Mouse (Mus musculus) megakaryocyte, embryonic 14.5 days (primary cell): ENCODE data around the gene 9330182L06Rik. TPM values are rescaled to one million over a fixed set of nuclear protein-coding genes. Genes with fewer than 3 reads are reported as not detected.
A peak's percentile ranks its signal among the peaks of the same experiment; 100 is the strongest.

Source experiments
- H3K27me3 ChIP-seq: replicated peaks from 2 replicates; pipeline ENCODE3; 2012; ENCODE audit warnings: inconsistent platforms
- H3K36me3 ChIP-seq: replicated peaks from 2 replicates; pipeline ENCODE3; 2012; ENCODE audit warnings: low read length, inconsistent platforms, mixed read lengths
- H3K4me1 ChIP-seq: 2 replicates; pipeline ENCODE4 v1.6.1; 2012; ENCODE audit warnings: inconsistent platforms
- H3K4me3 ChIP-seq: replicated peaks from 2 replicates; pipeline ENCODE3; 2012; ENCODE audit warnings: moderate library complexity, mild to moderate bottlenecking, inconsistent platforms
- H3K9me3 ChIP-seq: 2 replicates; pipeline ENCODE4 v1.6.1; 2012; ENCODE audit warnings: inconsistent platforms
- FLI1 ChIP-seq: IDR thresholded peaks from 2 replicates; pipeline ENCODE4 v1.6.1; 2012; ENCODE audit warnings: low read length, inconsistent platforms, mixed read lengths
- GATA1 ChIP-seq: IDR thresholded peaks from 3 replicates; pipeline ENCODE4 v1.6.1; 2012; ENCODE audit warnings: mixed read lengths, low read length, inconsistent platforms, borderline replicate concordance
- polyA plus RNA-seq: library from polyadenylated mRNA; stranded (reverse); fragments of >175 nt; gene quantifications from 2 replicates; pipeline ENCODE4 v1.2.3, GENCODE M21; 2012; ENCODE audit warnings: low replicate concordance; ENCODE audit not compliant: insufficient read depth

The 9330182L06Rik gene
- polyA plus RNA-seq, 1 experiment = 0.09 TPM

GRCm38 (mm10) chr5:9358076-9358475 is 92.2 kb downstream of the 9330182L06Rik start:
- TF ChIP-seq FLI1 (no peak), GATA1 (no peak)
- no peaks in the 10 kb centered on the region for H3K36me3 ChIP-seq
- no peak overlapping the region for H3K4me3 ChIP-seq
- peaks cover 6% of the 10 kb centered on the region; the same call in 1 of the 2 replicates for H3K9me3 ChIP-seq
- H3K4me1 ChIP-seq = peaks cover 24% of the 10 kb centered on the region
- no peaks in the 10 kb centered on the region for H3K27me3 ChIP-seq

- no peak for TF ChIP-seq FLI1
- no peak for TF ChIP-seq GATA1
- Histone ChIP-seq H3K4me1 (peaks cover 32% of the 10 kb centered on the region), H3K4me3 (no peak overlapping the region), H3K36me3 (no peaks in the 10 kb centered on the region), H3K27me3 (no peaks in the 10 kb centered on the region), H3K9me3 (no peaks in the 10 kb centered on the region)
Measured at GRCm38 (mm10) chr5:9361982-9362661, 96.2 kb downstream of the 9330182L06Rik start.

DNA sequence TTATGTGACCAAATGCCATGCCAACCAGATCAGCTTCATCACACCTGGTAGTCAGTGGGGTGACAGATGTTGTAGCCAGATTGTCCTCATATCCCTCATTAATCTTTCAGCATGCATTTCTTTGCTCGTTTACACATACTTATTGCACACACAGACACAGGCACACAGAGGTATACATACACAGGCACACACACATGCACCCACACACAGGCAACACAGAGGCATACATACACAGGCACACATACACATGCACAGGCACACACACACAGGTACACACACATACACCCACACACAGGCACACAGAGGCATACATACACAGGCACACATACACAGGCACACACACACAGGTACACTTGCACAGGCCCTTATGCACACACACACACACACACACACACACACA is 99.0 kb downstream of the 9330182L06Rik start:
- Histone ChIP-seq H3K9me3 (no peaks in the 10 kb centered on the region), H3K4me3 (peak overlapping the region; percentile 76), H3K36me3 (no peaks in the 10 kb centered on the region), H3K4me1 (peaks cover 35% of the 10 kb centered on the region), H3K27me3 (no peaks in the 10 kb centered on the region)
- TF ChIP-seq GATA1 = no peak
- no peak for TF ChIP-seq FLI1

DNA sequence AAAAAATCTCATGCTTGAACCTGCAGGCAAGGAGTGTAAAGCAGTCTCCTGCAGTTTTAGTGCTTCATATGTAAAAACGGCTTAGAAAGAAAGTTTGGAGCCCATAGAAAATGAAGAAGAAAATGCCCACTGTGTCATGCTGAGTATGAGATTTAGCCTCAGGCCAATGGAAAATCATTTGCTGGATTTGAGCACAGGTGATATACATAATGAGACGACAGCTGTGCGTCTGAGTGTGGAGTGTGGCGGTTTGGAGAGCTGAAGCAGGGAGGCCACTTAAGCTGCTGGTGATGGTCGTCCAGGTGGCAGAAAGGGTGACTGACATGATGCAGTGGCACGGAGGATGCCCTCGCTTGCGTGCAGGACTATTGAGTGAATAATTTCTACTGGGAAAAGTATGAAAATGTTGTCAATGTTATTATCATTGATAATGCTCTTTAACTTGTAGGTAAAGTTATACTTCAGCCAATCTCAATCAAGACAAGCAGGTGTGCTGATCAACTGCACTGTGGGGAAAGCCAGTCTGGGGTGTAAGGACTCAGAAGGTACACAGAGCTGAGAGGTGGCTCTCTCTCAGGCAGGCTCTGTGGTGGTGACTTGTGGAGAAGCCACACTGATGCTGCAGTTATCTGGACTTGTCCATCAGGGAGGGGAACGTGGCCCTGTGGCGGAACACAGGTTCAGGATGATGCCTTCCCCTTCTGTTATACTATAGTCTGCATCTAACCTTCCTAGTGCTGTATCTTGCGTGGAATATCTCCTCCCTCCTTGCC is 102.2 kb downstream of the 9330182L06Rik start:
- Histone ChIP-seq H3K4me1 (peaks cover 15% of the 10 kb centered on the region), H3K4me3 (no peak overlapping the region), H3K9me3 (no peaks in the 10 kb centered on the region), H3K36me3 (no peaks in the 10 kb centered on the region), H3K27me3 (no peaks in the 10 kb centered on the region)
- TF ChIP-seq GATA1 (no peak), FLI1 (no peak)

- TF ChIP-seq FLI1 = no peak
- no peak for TF ChIP-seq GATA1
- peaks cover 7% of the 10 kb centered on the region; the same call in 1 of the 2 replicates for H3K4me1 ChIP-seq
- no peaks in the 10 kb centered on the region for H3K36me3 ChIP-seq
- H3K4me3 ChIP-seq = no peak overlapping the region
- no peaks in the 10 kb centered on the region for H3K27me3 ChIP-seq
- H3K9me3 ChIP-seq = no peaks in the 10 kb centered on the region
Measured at GRCm38 (mm10) chr5:9371127-9371526, 105.2 kb downstream of the 9330182L06Rik start.

DNA sequence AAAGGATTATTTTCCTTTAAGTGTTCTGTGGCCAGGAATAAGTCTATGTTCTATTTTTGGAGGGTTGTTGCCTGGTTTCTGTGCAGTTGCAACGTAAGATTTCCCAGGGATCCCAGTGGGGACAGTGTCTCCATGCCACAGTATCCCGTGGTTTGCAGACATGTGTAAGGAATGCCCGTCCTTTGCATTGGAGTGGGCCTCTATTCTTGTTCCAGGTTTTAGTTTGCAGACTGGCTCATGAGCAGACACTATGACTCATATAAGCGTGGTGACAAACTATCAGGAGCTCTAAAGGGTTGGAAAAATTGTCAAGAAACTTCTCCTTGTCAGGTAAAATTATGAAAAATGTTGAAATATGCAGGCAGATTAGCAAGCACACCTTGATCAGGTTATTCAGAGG is 107.4 kb downstream of the 9330182L06Rik start:
- Histone ChIP-seq H3K36me3 (no peaks in the 10 kb centered on the region), H3K4me1 (peaks cover 2% of the 10 kb centered on the region; the same call in 1 of the 2 replicates), H3K4me3 (no peak overlapping the region), H3K9me3 (no peaks in the 10 kb centered on the region), H3K27me3 (no peaks in the 10 kb centered on the region)
- TF ChIP-seq FLI1 (no peak), GATA1 (no peak)

- TF ChIP-seq GATA1 = no peak
- no peak for TF ChIP-seq FLI1
- no peaks in the 10 kb centered on the region for H3K9me3 ChIP-seq
- H3K4me1 ChIP-seq = peaks cover 15% of the 10 kb centered on the region; the same call in 1 of the 2 replicates
Measured at GRCm38 (mm10) chr5:9389968-9390367, 124.0 kb downstream of the 9330182L06Rik start.

DNA sequence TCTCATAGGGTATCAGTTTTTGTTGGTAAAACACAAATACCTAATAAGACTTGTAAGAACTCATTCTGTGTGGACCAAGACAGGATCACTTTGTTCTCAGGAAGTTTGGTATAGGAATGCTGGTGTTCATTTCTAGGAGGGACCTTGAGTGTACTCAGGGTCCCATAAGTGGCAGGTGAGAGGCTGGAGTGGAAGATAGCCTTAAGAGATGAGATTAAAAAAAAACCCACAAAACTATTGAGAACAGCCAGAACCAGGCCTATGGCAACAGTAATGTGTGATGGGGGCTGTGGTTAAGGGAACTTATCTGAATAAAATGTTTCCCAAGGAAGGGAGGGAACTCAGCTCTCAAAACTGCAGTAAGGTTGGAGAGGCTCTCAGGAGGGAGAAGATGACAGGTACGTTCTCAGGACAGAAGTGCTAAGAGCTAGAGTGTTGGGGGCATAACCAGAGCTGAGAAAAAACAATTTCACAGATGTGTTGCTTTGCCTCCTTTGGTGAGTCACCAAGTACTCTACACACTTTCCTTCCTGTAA is 126.0 kb downstream of the 9330182L06Rik start:
- Histone ChIP-seq H3K4me1 (peaks cover 15% of the 10 kb centered on the region; the same call in 1 of the 2 replicates), H3K27me3 (no peaks in the 10 kb centered on the region), H3K4me3 (no peak overlapping the region), H3K36me3 (no peaks in the 10 kb centered on the region), H3K9me3 (no peaks in the 10 kb centered on the region)
- TF ChIP-seq GATA1 (no peak), FLI1 (no peak)

More at GRCm38 (mm10) chr5:9389968-9390367, 124.0 kb downstream of the 9330182L06Rik start:
- Histone ChIP-seq H3K27me3 (no peaks in the 10 kb centered on the region), H3K4me3 (no peak overlapping the region), H3K36me3 (no peaks in the 10 kb centered on the region)

DNA sequence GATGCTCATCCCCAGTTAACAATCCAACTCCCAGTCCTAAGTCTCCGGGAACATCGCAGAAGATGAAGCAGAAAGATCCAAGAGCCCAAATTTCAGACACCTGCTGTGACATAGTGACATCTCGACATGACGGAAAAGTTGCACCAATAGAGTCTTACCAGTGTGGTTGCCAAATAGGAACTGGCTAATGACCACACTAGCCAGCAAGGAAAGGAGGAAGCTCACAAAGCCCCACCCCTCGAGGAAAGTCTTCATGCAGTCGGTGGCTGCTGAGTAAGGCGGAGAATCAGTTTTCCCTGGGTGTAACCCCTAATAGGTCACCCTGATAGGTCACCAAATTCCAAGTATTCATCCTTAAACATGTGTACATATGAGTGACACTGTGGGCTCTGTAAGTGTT is 151.2 kb downstream of the 9330182L06Rik start:
- TF ChIP-seq FLI1 (no peak), GATA1 (no peak)
- no peaks in the 10 kb centered on the region for H3K9me3 ChIP-seq
- no peak overlapping the region for H3K4me3 ChIP-seq
- no peaks in the 10 kb centered on the region for H3K27me3 ChIP-seq
- H3K36me3 ChIP-seq = no peaks in the 10 kb centered on the region
- no peaks in the 10 kb centered on the region for H3K4me1 ChIP-seq

DNA sequence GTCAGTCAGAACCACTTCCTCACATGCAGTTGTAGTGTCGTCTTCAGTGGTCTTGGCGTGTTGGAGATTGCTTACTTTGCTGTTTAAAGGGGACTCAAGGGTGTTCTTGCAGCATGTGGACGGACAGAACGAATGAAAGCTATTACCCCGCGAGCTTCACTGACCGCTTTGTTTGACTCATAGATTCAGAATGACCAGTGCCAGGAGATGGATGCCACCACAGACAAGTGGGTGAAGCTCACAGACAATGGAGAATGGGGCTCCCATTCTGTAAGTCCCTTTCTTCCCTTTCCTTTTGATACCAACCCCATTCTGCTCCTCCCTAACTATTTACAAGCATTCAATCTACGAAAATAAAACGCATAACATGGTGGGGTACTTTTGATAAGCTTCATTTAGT is 151.9 kb downstream of the 9330182L06Rik start:
- H3K4me3 ChIP-seq = no peak overlapping the region
- no peaks in the 10 kb centered on the region for H3K4me1 ChIP-seq
- no peaks in the 10 kb centered on the region for H3K36me3 ChIP-seq
- H3K27me3 ChIP-seq = no peaks in the 10 kb centered on the region
- TF ChIP-seq GATA1 (no peak), FLI1 (no peak)
- no peaks in the 10 kb centered on the region for H3K9me3 ChIP-seq
